Mouse (Mus musculus) T-cell, adult 66 days (primary cell): Measurements from ENCODE around the gene Tmem92. TPM values are rescaled to one million over a fixed set of nuclear protein-coding genes. Genes with fewer than 3 reads are reported as not detected.

Source experiments
- total RNA-seq, 2 experiments: library from RNA; stranded (reverse); gene quantifications; 3 replicates in 1 of 2; 4 replicates in 1 of 2; pipeline ENCODE4 v1.2.4; 2023

Gene Tmem92
- not detected for total RNA-seq

DNA sequence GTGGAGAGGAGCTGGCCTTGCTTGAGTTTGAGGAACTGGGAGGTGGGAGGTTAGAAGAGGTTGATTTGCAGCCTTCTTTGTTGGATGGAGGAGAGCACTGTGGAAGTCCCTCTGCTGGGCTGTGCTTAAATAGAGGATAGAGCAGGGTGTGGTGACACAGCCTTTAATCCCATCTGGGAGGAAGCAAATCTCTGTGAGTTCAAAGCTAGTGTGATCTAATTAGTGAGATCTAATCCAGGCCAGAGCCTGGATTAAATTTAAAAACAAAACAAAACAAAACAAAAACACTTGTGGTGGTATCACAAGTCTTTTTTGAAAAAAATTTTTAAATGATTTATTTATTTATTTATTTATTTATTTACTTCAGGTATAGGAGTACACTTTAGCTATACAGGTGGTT is at the start of gene Tmem92:
Gene Tmem92, minus strand, starts transcription at position 101 of the 400 bp plus-strand sequence.

DNA sequence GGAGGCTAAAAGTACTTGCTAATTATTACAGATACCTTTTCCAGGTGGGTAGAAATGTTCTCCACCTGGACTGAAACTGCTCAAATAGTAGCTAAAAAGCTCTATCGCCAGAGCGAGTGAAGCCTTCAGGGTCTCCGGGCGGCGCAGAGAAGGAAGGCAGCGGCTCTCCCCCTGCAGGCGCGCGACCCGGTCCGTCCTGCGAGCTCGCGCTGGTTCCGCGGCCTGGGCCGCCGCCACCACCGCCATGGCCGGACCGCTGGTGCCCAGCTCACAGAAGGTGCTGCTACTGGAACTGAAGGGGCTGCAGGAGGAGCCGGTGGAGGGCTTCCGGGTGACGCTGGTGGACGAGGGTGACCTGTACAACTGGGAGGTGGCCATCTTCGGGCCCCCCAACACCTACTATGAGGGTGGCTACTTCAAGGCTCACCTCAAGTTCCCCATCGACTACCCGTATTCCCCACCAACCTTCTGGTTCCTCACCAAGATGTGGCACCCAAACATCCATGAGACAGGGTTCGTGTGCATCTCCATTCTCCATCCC is 40.7 kb downstream of the Tmem92 start, which contains the start of gene Cdc34b:
Gene Cdc34b, plus strand, starts transcription at position 51 of the 541 bp plus-strand sequence.

Other genes starting within 250 kb of the Tmem92 start
- 1 to 10 TPM; 5.5 to 7.2 TPM for gene Rsad1, start 233.4 kb downstream of the Tmem92 start, total RNA-seq
- gene Chad, start 217.7 kb downstream of the Tmem92 start, total RNA-seq: not detected
- 10 to 100 TPM; 18.8 to 19.5 TPM for gene Acsf2, start 180.8 kb downstream of the Tmem92 start, total RNA-seq
- gene Lrrc59, start 152.9 kb downstream of the Tmem92 start, total RNA-seq: 10 to 100 TPM; 63.3 to 68.5 TPM
- gene Mrpl27, start 128.9 kb downstream of the Tmem92 start, total RNA-seq: 10 to 100 TPM; 17.2 to 29.0 TPM
- gene Eme1, start 128.7 kb downstream of the Tmem92 start, total RNA-seq: 1 to 10 TPM; 4.5 to 5.2 TPM
- gene Xylt2, start 105.2 kb downstream of the Tmem92 start, total RNA-seq: 10 to 100 TPM; 53.9 to 54.6 TPM
- gene Gm11541, start 78.2 kb downstream of the Tmem92 start, total RNA-seq: not detected
- gene Cdc34b, start 40.9 kb downstream of the Tmem92 start, total RNA-seq: under 1 TPM in 1 of 2 experiments, not detected in 1; 0.47 TPM
- 1 to 10 TPM; 1.5 to 1.8 TPM for gene Col1a1, start 153.5 kb upstream of the Tmem92 start, total RNA-seq
- not detected for gene Hils1, start 184.9 kb upstream of the Tmem92 start, total RNA-seq
- not detected for gene Sgca, start 193.6 kb upstream of the Tmem92 start, total RNA-seq
- gene Ppp1r9b, start 208.3 kb upstream of the Tmem92 start, total RNA-seq: 100 to 1,000 TPM; 172 to 178 TPM
- 1 to 10 TPM; 1.2 to 2.1 TPM for gene Samd14, start 227.2 kb upstream of the Tmem92 start, total RNA-seq